In genomic region chr10:7323258-7323657, GRCm38 (mm10) we compare ENCODE assay signal across 11 mouse cellular contexts.
DNase-seq lines count a peak whose midpoint lies in the region; ATAC-seq and TF ChIP-seq lines count a peak whose summit lies in the region.
"Had no signal": no experiment of that assay in that cellular context is flagged by ENCODE, and none has a peak within 500 bp of the region (broad histone marks: within the 10 kb centered on the region; RNA-seq: fewer than 3 reads in every experiment).

No protein-coding gene starts in this region.

- no peak for TF ChIP-seq POLR2A in kidney, adult 2 months (IDR thresholded peaks at IDR 0.05; ENCODE audit: low read depth, low read length)

- H3K4me2 ChIP-seq in lung, embryonic 16.5 days (ENCODE audit: low read depth, low read length): no peak overlapping the region
- H3K4me2 ChIP-seq: intestine, embryonic 15.5 days had no signal

- H3K9me3 ChIP-seq in lung, embryonic 16.5 days (ENCODE audit: control insufficient read depth, low read length): no peaks in the 10 kb centered on the region
- H3K9me3 ChIP-seq: intestine, embryonic 15.5 days; megakaryocyte, embryonic 14.5 days had no signal

- 0 out of 2 replicates have a peak, but pooled peaks have one; percentile 36 for ATAC-seq in lung, embryonic 16.5 days (ENCODE audit: low read depth)
- ATAC-seq: intestine, embryonic 15.5 days had no signal

- H3K27me3 ChIP-seq in kidney, adult 2 months (replicated peaks; ENCODE audit: control insufficient read depth, insufficient read depth, low read length): no peaks in the 10 kb centered on the region
- no peaks in the 10 kb centered on the region for H3K27me3 ChIP-seq in lung, embryonic 16.5 days (ENCODE audit: control insufficient read depth, insufficient read depth, low read depth, low read length)
- H3K27me3 ChIP-seq: CH12.LX; intestine, embryonic 15.5 days; megakaryocyte, embryonic 14.5 days had no signal

- peak; percentile 20 for DNase-seq in kidney, adult 2 months
- no peak for DNase-seq in kidney, adult 11 months
- peak; percentile 66 for DNase-seq in cerebellum, adult 11 months
- DNase-seq in cerebellum, postnatal 14 days: peak; percentile 59 to 74
- no peak for DNase-seq in spleen, adult 18-20 months
- DNase-seq in thymus, postnatal 0 days (ENCODE audit: low spot score): no peak
- DNase-seq: gastrocnemius, adult 2 months had no signal

- no peaks in the 10 kb centered on the region for H3K36me3 ChIP-seq in kidney, adult 2 months (ENCODE audit: control insufficient read depth, insufficient read depth, low read length)
- no peaks in the 10 kb centered on the region for H3K36me3 ChIP-seq in lung, embryonic 16.5 days (ENCODE audit: control insufficient read depth, insufficient read depth, low read length)
- H3K36me3 ChIP-seq: intestine, embryonic 15.5 days had no signal

- no peak overlapping the region for H3K4me3 ChIP-seq in kidney, adult 2 months (ENCODE audit: insufficient read depth, low read depth, low read length)
- no peak overlapping the region for H3K4me3 ChIP-seq in lung, embryonic 16.5 days (ENCODE audit: low read length)
- H3K4me3 ChIP-seq: gastrocnemius, adult 2 months; intestine, embryonic 15.5 days; megakaryocyte, embryonic 14.5 days had no signal

- H3K4me1 ChIP-seq in kidney, adult 2 months (ENCODE audit: control insufficient read depth, insufficient read depth, low read length): no peaks in the 10 kb centered on the region
- no peaks in the 10 kb centered on the region for H3K4me1 ChIP-seq in lung, embryonic 16.5 days (replicated peaks; ENCODE audit: control insufficient read depth, insufficient read depth, low read length)
- H3K4me1 ChIP-seq: intestine, embryonic 15.5 days; megakaryocyte, embryonic 14.5 days had no signal

- no peak overlapping the region for H3K9ac ChIP-seq in lung, embryonic 16.5 days (ENCODE audit: low read length)
- H3K9ac ChIP-seq: intestine, embryonic 15.5 days had no signal

- no peak overlapping the region for H3K27ac ChIP-seq in kidney, adult 2 months (ENCODE audit: insufficient read depth, low read depth, low read length)
- H3K27ac ChIP-seq in lung, embryonic 16.5 days (ENCODE audit: low read length): no peak overlapping the region
- H3K27ac ChIP-seq: gastrocnemius, adult 2 months; intestine, embryonic 15.5 days had no signal

- TF ChIP-seq CTCF in kidney, adult 2 months (conservative IDR thresholded peaks at IDR 0.05; ENCODE audit: insufficient read depth, insufficient read length, low read depth, low read length): no peak

- WGBS in kidney, adult 2 months: 39% methylated on average over 3 of the region's 3 CpGs
- WGBS in lung, embryonic 16.5 days: 24% methylated on average over 3 of the region's 3 CpGs

Comparison
In these comparisons a context has a peak if more than half of its experiments do, and no peak if none do; other contexts are left out.
1. DNase-seq: peak in kidney, adult 2 months (single experiment), cerebellum, adult 11 months (single experiment) and cerebellum, postnatal 14 days (2 of 2); none in kidney, adult 11 months (single experiment), spleen, adult 18-20 months (0 of 2) and thymus, postnatal 0 days (single experiment).